Mouse (Mus musculus) heart, postnatal 0 days (tissue): ENCODE data around the gene AC124502.3.
"Not testable (repeated sequence)": the region's sequence is repeated elsewhere in the genome, so short reads cannot be mapped to it uniquely, and the experiment has no call there.

Source experiments
- CTCF ChIP-seq: IDR thresholded peaks from 2 replicates; pipeline ENCODE4 v1.5.1; 2016; ENCODE audit warnings: antibody characterized with exemption, control low read depth, low read depth
- EP300 ChIP-seq: IDR thresholded peaks from 2 replicates; pipeline ENCODE4 v1.6.1; 2016; ENCODE audit warnings: antibody characterized with exemption, low read depth

DNA sequence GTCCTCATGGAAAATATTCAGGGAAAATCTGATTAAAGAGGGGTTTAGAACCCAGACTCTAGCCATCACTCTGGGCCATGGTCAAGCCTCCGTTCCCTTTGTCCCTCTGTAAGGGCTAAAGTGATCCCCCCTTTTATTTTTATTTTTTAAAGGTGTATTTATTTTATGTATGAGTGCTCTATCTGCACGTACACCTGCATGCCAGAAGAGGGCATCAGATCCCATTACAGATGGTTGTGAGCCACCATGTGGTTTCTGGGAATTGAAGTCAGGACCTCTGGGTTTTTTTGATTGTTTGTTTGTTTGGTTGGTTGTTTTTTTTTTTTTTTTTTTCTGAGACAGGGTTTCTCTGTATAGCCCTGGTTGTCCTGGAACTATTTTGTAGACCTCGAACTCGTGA lies 47.8 kb downstream of the AC124502.3 start:
- TF ChIP-seq CTCF, EP300: not testable (repeated sequence)
